Mouse (Mus musculus): ENCODE data around the gene Ttc17.
"Not testable (repeated sequence)": the region's sequence is repeated elsewhere in the genome, so short reads cannot be mapped to it uniquely, and the experiment has no call there.

The Ttc17 gene

DNA sequence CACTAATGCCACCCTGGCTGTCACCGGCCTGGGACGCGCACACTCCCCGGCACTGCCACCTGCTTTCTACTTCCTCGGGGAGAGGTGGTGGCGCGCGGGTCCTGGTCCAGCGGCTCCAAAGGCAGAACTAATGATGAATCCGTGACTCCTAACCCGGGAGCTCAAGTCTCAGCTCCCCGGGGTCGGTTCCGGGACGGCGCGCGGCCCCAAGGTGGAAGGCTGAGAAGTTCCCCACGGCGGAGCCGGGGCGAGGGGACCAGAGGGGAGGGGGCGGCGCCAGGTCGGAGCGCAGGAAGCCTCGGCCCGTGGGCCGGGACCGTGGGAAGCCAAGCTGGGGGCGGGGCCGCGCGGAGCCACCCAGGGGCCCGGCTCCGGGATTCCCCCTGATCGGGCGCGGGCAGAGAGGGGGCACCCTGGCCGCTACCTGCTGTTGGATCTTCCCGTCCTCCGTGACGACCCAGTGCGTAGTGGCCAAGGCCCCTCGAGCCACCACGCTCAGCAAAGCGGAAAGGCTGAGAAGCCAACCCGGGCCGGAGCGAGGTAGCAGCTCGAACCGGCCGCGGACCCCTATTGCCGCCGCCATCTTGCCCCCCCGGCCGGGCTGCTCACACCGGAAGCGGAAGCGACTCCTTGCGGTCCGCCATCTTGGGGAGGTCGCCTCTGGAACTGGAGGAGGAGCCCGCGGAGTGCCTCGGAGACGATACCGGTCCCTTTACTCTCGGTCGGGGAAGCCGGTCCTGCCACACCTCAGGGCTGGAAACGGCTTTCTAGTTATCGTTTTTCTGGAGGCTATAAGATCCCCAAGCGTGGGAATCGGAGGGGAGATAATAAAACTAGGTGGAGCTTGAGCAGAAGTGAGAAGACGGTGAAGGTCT lies at the start of gene Ttc17:
Gene Ttc17 (minus strand): TSS at position 607 of the 875 bp plus-strand sequence.
- DNase-seq (ENCODE audit: low spot score in 2 of 2), result peak; percentile 77 to 85

DNA sequence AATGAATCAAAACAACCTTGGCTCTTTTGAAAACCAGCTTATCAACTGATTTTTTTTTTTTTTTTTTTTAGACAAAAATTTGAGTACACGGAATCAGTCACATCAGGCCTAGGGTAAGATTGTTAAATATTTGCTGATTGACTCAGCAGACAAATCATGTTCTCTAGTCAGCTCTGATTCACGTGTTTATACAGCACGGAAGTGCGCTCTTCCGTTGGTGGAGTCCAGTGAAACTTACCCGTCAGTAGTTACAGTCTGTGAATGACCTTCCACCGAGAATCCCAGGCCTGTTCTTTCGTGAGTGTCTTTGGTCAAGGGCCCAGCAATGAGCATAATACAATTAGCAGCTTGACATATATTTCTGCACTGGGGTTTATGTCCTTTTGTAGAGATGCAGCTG lies 43.2 kb upstream of the Ttc17 start:
- no peak for DNase-seq (ENCODE audit: low spot score in 2 of 2)

DNA sequence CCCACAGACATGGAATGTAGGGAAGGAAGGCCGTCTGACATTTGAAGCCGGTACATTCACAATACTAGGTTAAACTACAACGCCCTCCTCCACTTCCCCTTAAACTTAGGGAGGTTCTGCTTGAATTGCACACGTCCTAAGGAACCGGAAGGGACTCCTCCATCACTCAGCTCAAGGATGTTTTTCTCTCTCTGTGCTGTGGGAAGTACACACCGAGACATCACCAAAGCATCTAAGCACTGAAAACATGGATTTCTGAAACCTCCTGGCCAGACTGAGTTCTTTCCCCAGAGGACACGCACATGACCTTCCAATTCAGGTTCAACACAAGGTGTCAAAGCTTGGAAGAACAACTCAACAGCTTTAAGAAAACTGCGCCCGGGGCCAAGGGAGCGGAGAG lies 30.5 kb upstream of the Ttc17 start:
- DNase-seq (ENCODE audit: low spot score in 2 of 2), result no peak

DNA sequence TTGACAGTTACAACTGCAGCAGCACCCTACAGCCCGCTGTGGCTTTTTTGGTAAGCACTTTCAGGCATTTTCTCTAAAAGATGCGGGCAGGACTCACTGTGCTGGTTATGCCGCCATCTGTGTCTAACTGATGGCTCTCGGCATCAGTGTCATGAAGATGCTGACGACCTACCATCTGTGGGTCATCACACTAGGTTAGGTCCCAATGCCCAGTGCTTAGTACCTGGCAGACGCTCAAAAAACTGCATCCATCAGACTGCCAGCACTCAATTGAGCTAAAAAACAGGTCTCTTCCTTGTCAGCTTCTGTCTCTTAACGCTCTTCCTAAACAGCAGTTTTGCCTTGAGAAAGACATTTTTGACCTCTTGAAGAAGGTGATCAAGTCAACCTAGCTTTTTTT lies 29.0 kb upstream of the Ttc17 start:
- DNase-seq (ENCODE audit: low spot score in 2 of 2), result no peak

DNA sequence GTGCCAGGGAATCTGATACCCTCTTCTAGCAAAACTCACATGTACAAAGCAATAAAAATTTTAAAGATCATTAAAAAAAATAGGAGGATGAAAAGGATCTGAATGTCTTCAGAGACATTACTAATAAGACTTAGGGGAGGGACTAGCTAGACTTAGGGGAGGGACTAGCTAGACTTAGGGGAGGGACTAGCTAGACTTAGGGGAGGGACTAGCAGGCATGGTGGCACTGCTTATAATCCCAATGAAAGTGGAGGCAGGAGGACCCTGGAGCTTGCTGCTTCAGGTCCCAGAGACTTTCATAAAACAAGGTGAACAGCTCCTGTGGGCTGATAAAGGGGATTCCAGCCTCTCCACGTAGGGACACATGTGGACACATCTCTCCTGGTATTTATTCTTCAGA lies 28.3 kb upstream of the Ttc17 start:
- DNase-seq (ENCODE audit: low spot score in 2 of 2), result no peak

DNA sequence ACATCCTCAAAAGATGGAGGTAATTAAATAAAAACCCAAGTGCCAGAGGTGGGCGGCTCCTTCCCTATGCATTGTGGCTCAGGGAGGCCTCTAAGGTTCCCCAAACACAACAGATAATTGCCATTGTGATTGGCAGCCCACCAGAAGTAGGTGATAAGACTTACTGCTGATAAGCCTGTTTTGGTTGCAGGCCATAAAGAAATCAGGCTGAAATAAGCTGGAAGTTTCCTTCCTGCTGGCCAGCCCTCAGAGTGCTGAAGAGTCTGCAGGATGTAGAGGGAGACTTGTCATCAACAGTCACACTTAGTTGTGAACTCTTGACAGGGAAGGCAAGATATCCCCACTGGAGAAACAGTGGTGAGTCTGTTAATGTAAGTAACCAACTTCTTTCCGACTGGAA lies 25.7 kb upstream of the Ttc17 start:
- no peak for DNase-seq (ENCODE audit: low spot score in 2 of 2)

DNA sequence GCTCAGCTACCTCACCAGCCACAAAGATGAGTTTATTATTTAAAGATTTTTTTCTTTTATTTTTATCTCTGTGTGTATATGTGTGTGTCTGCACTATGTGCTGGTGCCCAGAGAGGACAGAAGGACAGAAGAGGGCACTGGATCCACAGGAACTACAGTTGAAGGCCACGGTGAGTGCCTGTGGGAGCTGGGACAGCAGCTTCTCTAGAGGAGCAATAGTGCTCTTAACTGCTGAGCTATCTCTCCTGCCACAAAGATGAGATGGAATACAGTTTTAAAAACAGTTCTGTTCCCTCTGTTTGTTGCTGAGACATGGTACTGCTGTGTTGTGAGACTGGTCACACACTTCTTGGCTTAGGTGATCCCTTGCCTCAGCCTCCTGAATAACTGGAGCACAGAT lies 22.0 kb upstream of the Ttc17 start:
- no peak for DNase-seq (ENCODE audit: low spot score in 2 of 2)

DNA sequence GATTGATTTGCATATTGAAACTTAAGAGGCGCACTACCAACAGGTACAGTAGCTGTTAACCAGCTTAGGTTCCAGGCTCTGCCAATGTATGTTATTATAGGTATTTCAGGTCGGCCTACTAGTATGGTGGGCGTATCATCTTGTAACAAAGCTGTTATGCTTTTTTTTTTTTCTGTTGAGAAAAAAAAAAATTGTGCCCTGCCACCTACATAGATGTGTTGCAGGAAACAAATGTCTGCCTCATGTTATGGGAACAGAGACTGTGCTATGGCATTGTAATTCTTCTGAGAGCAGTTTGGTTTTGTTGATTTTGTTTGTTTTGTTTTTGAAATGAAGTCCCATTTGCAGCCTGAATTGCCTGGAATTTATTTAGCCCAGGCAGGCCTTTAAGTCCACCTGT lies 952 bp upstream of the Ttc17 start:
- no peak for DNase-seq (ENCODE audit: low spot score in 2 of 2)

DNA sequence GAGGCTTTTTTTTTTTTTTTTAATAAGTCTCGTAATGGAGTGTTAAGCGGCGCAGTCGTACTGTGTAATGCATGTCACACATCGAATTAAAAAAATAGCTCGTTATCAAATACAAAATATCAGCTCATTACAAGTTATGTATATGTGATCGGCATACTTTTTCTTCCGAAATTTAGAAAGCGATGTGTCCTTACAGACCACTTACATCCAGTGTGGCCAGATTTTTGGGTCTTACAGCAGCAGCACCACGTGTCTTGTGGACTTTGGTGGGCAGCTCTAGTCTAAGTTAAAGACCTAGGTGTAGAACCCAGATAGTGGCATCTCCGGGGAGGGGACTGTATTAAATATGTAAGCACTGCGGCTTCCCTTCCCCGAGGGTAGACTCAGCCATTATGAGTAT lies 532 bp upstream of the Ttc17 start:
- no peak for DNase-seq (ENCODE audit: low spot score in 2 of 2)

DNA sequence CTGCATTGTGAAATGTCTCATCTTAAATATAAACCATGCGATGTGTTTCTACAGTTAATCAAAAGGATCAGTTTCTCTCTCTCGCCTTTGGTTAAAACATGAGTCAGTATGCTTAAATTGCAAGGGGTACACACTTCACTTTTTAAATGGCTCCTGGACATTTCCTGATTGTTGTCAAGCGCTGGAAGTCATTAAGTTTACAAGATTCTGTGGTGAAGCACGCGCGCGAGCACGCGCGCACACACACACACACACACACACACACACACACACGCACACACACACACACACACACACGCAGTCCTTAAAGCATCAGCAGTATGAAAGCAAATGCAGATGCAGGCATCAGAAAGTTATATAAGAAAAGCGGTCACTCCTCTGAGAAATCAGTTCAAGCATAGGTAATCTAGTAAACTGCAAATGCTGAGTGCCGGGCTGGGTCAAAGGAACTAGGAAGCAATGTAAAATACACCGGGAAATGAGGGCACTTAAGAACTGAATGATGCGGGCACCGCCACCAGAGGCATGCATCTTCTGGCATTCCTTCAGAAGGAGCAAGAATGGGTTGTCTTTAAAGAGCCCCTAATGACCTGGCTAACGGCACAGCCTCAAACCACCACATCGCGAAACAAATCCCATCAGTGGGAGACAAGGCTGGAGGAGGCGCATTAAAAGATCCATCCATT lies 949 bp downstream of the Ttc17 start:
- DNase-seq (ENCODE audit: low spot score in 2 of 2), result no peak

DNA sequence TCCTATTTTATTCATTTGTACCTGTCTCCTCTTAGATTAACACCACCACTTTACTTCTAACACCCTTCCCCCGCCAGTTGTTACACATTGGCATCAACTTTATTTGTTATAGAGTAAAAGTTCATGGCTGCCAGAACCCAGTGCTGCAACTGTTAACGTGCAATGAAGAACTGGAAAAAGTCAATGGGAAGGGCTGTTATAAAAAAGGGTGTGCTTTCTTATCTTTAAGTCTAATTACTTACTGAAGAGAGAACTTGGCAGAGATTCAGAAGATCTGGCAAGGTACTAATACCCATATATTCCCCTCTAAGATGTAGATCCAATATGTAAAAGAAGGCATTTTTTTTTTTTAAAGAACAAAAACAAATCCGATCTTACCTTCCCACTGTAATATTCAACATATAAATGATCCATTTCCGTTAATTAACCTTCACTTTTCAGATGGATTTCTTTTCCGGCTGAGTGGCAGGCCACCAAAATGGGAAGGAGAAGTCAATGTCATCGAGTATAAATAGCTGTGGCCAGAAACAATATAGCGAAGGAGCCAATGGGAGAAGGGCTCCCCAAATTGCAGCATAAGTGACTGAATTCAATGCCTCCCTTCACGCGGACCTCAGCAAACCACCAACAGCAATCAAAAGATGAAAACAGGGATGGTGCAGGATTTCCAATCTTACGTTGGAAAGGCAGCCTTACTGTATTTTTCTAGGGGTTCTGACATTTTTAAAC lies 1.8 kb downstream of the Ttc17 start:
- no peak for DNase-seq (ENCODE audit: low spot score in 2 of 2)

DNA sequence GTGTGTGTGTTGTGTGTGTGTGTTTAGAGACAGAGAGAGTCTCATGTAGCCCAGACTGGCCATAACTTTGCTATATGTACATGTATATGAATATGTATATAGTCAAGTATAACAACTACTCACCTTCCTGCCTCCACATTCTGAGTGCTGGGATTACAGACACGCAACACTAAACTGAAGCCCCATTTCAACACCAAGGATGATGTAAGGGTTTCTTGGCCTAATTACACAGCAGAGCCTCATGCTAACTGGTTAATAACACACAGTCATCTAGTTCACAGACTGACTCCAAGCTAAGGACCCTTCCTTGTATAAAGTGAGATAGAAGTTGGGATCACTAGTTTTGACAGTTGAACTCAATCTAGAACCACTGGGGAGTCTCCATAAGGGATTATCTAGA lies 3.9 kb downstream of the Ttc17 start:
- DNase-seq (ENCODE audit: low spot score in 2 of 2), result no peak

DNA sequence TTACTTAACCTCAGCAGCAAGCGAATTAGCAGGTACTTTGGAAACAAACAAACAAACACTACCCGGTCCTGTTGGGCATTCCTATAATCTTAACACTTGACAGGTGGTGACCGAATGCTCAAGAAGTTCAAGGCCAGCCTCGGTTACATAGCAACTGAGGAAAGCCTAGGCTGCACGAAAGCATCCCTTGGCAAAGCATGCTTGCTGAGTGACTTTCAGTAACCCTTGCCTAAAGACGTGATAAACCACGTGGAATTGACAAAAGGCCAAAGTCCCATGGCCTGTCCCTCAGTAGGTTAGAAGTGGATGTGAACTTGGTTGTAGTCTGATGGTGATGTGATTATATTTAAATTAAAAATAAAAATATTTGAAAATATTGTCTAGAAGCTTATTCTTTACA lies 4.4 kb downstream of the Ttc17 start:
- no peak for DNase-seq (ENCODE audit: low spot score in 2 of 2)

DNA sequence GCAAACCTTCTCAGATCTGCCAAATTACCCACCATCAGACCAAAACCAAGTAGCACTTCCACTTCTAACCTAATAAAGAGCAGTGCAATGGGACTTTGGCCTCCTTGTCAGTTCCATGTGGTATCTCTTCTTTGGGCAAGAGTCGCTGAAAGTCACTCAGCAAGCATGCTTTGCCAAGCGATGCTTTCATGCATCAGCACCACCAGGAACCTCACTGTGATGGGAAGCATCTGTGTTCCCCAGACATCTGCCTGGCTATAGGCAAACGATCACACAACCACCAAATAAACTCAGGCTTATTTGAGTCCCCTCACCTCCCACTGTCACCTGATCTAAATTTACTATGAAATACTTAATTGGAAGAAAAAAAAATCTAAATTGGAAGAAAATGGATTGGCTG lies 5.5 kb downstream of the Ttc17 start:
- no peak for DNase-seq (ENCODE audit: low spot score in 2 of 2)

DNA sequence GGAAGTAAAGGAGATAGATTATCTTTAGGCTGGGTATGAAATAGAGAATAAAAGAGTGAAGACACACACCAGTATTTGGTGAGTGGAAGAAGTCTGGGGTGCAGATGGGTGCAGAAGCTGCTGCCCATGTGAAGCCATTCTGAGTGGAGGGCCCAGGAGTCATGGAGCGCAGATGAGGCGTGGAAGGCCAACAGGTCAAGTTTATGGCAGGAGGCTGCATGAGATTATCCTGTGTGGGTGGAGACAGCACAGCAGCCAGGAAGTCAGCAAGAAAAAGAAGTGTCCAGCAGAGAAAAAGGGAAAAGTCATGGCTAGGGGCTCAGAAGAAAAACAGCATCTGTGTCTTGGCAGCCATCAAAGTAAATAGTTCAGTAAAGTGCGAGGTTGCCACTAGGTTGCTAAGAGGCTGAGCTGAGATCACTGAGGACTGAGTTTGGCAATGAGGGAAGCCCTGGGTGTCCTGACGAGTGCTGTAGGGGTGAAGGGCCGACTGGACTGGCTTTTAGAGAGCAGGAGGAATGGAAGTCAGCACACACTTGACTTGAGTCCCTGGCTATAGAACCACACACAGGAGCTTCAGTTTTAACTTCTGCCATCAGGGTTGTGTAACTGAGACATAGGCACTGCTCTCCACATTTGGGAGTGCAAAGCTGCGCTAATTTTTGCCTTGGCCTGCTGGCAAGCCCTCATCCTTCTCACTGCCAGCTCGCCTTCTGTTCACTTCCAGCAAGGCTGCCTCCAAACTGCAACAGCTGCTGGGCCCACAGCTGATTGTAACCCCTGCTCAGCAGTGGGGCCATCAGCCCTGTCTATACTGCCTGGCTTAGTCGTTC lies 8.1 kb downstream of the Ttc17 start:
- no peak for DNase-seq (ENCODE audit: low spot score in 2 of 2)

DNA sequence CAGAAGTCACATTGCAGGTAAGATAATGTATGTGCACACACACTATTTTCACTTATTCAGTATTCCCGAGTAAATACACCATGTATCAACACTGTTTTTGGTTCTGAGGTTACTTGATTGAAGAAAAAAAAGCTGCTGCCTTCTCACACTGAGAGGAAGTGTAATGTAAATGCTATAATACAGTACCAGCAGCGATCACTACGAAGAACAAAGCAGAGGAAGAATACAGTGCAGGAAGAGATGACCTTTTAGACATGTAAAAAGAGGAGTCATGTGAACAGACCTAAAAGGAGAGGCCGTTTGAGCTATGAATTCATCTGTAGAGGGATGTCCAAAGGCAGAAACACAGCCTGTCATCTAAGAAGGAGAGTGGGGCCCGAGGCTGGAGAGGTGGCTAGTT lies 9.0 kb downstream of the Ttc17 start:
- no peak for DNase-seq (ENCODE audit: low spot score in 2 of 2)

DNA sequence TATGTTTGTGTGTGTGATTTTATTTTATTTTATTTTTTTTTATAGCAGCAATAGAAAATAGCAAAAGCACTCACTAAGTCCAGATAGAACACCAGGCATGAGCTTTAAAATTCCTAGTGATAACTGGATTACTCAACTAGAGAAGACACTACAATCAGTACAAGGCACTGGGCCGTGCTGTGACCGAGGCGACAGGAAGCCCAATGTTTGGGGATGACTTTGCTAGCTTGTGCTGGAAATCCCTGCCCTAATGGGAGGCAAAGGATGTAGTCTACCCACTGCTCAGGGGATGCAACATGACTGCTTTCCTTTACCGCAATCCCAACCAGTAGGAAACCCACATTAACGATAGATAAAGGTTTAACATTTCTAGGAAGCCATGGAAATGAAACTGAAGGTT lies 10.2 kb downstream of the Ttc17 start:
- DNase-seq (ENCODE audit: low spot score in 2 of 2), result no peak

DNA sequence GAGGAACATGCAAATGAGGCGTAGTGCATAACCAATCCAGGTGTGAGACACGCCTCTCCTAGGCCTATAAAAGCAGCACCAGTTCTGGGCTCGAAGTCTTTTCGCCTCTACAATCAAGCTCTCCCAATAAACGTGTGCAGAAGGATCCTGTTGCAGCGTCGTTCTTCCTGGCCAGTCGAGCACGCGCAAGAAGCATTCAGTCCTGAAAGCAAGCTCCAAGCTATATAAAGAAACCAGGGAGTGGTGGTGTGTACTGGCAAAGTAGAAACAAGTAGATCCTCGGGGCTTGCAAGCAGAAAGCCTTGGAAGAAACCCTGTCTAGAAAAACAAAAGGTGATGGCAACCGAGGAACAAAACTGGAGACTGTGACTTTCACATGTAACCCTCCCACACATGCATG lies 15.4 kb downstream of the Ttc17 start:
- DNase-seq (ENCODE audit: low spot score in 2 of 2), result not testable (repeated sequence)

DNA sequence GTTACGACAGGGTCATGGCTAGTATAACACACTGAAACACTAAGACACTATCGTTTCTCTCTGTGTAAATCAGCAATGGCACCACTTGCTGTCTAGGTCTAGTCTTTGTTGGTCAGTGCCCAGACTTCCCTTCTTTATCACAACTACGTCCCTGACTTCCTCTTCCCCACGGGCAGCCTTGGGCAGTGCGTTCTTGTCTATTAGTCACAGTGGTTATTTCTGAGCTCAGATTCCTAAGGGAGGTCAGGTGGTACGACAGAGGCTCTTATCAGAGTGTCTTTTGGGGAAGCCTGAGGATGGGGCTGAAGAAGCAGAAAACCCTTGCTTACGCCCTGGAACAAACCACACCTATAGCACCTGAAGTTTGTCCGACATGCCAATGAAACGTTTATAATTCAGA lies 17.5 kb downstream of the Ttc17 start:
- no peak for DNase-seq (ENCODE audit: low spot score in 2 of 2)

DNA sequence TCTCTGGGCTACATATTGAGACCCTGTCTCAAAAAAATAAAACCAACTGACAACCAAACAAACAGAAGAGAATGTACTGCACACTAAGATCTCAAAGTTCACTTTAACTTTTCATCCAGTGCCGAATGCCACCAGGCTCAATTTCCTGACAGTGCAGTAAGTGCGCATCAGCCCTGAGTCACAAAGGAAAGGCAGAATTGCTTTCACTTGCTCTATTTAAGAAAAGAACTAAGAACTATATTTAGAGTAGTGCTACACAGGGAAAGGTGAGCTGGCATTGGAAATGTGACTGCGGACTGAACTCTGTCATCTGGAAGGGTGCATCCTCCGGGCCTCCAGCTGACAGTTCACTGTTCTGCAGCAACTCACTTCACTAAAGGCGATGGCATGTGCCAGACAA lies 18.6 kb downstream of the Ttc17 start:
- no peak for DNase-seq (ENCODE audit: low spot score in 2 of 2)

DNA sequence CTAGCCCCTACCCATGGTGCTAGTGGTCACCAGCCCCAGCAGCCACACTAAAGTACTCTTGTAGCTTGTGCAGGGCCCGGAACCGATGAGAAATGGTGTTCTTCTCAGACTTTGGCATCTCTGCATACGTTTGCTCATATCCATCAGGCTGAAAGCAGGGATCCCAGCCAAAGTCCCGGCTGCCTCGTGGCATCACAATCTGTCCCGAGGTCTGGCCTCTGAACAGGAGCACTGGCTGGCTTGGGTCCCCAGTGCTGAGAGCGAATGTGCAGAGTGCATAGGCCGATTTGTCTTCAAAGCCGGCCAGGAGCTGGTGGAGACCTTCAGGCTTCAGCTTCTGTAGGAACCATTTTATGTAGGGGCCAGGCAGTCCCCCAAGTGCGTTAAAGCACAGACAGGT lies 22.0 kb downstream of the Ttc17 start:
- DNase-seq (ENCODE audit: low spot score in 2 of 2), result not testable (repeated sequence)
